Mouse (Mus musculus) forebrain, embryonic 11.5 days (tissue): ENCODE results near the gene Loxl4. TPM values are rescaled to one million over a fixed set of nuclear protein-coding genes. Genes with fewer than 3 reads are reported as not detected.

Experiments
- ATAC-seq: fragments of 200-750 bp; cut with Nextera tagmentation; replicated peaks from 2 replicates; pipeline ENCODE4 v1.8.0; 2017; ENCODE audit warnings: moderate TSS enrichment; ENCODE audit not compliant: low FRiP score
- DNase-seq: peaks from one replicate; pipeline ENCODE4 v3.0.0-alpha.2; 2017; ENCODE audit warnings: low spot score
- H3K27ac ChIP-seq: fragments of 300-500 bp; sonication (generic); 2 replicates; pipeline ENCODE4 v1.5.1; 2014; ENCODE audit warnings: low read depth, low read length
- H3K27me3 ChIP-seq: fragments of 300-500 bp; sonication (generic); 2 replicates; pipeline ENCODE4 v1.6.1; 2014; ENCODE audit warnings: mild to moderate bottlenecking, low read length, mixed read lengths; ENCODE audit not compliant: control insufficient read depth, insufficient read depth
- H3K36me3 ChIP-seq: fragments of 300-500 bp; sonication (generic); 2 replicates; pipeline ENCODE4 v1.6.1; 2014; ENCODE audit warnings: mild to moderate bottlenecking, low read length, moderate library complexity, mixed read lengths; ENCODE audit not compliant: control insufficient read depth, insufficient read depth
- H3K4me1 ChIP-seq: fragments of 300-500 bp; sonication (generic); replicated peaks from 2 replicates; pipeline ENCODE4 v1.6.1; 2014; ENCODE audit warnings: low read length, mixed read lengths; ENCODE audit not compliant: control insufficient read depth, insufficient read depth
- H3K4me2 ChIP-seq: fragments of 300-500 bp; sonication (generic); 2 replicates; pipeline ENCODE4 v1.6.1; 2014; ENCODE audit warnings: low read depth, mild to moderate bottlenecking, low read length, moderate library complexity, mixed read lengths; ENCODE audit not compliant: severe bottlenecking
- H3K4me3 ChIP-seq: fragments of 300-500 bp; sonication (generic); 2 replicates; pipeline ENCODE4 v1.5.1; 2014; ENCODE audit warnings: low read depth, low read length
- H3K9ac ChIP-seq: fragments of 300-500 bp; sonication (generic); 2 replicates; pipeline ENCODE4 v1.6.1; 2014; ENCODE audit warnings: low read length
- H3K9me3 ChIP-seq: fragments of 300-500 bp; sonication (generic); 2 replicates; pipeline ENCODE4 v1.6.1; 2016; ENCODE audit warnings: low read length, mixed read lengths; ENCODE audit not compliant: control insufficient read depth
- WGBS: fragments of 180-500 bp; shearing (Covaris S2); extraction: QIAGEN DNeasy Blood & Tissue Kit; methylation state at CpG from one replicate; pipeline ENCODE4 v1.1.7; 2014; 5-methylcytosine and 5-hydroxymethylcytosine counted together
- polyA plus RNA-seq: library from polyadenylated mRNA; unstranded; fragments of >200 nt; fragmentation: Nextera tagmentation; extraction: Ambion mirVana; gene quantifications from 2 replicates; pipeline ENCODE4 v1.2.1, GENCODE M21; 2014

Gene Loxl4
- polyA plus RNA-seq, 1 experiment from 2014 or later: 0.20 TPM

GRCm38 (mm10) chr19:42567020-42567419, 45.6 kb downstream of the Loxl4 start:
- H3K4me1 ChIP-seq: no peaks in the 10 kb centered on the region

GRCm38 (mm10) chr19:42566283-42567019, 46.2 kb downstream of the Loxl4 start:
- H3K4me2 ChIP-seq: no peak overlapping the region
- DNase-seq: no peak

More at GRCm38 (mm10) chr19:42567020-42567419, 45.6 kb downstream of the Loxl4 start:
- DNase-seq (no peak), ATAC-seq (no peak)
- no peaks in the 10 kb centered on the region for H3K9me3 ChIP-seq
- H3K27me3 ChIP-seq: no peaks in the 10 kb centered on the region
- no peaks in the 10 kb centered on the region for H3K36me3 ChIP-seq
- H3K27ac ChIP-seq: no peak overlapping the region
- no peak overlapping the region for H3K4me2 ChIP-seq
- H3K9ac ChIP-seq: no peak overlapping the region
- no peak overlapping the region for H3K4me3 ChIP-seq

GRCm38 (mm10) chr19:42563726-42564270, 48.8 kb downstream of the Loxl4 start:
- Histone ChIP-seq H3K4me3 (no peak overlapping the region), H3K27ac (no peak overlapping the region), H3K36me3 (no peaks in the 10 kb centered on the region), H3K4me1 (no peaks in the 10 kb centered on the region), H3K9me3 (no peaks in the 10 kb centered on the region), H3K4me2 (no peak overlapping the region), H3K9ac (no peak overlapping the region), H3K27me3 (no peaks in the 10 kb centered on the region)
- DNase-seq (no peak), ATAC-seq (no peak)
- 86% methylated on average over 3 of the region's 3 CpGs for WGBS

More at GRCm38 (mm10) chr19:42566283-42567019, 46.2 kb downstream of the Loxl4 start:
- H3K4me3 ChIP-seq: no peak overlapping the region
- no peak overlapping the region for H3K9ac ChIP-seq
- 97% methylated on average over 4 of the region's 4 CpGs for WGBS
- H3K27me3 ChIP-seq: no peaks in the 10 kb centered on the region
- ATAC-seq: no peak
- H3K27ac ChIP-seq: no peak overlapping the region
- H3K9me3 ChIP-seq: no peaks in the 10 kb centered on the region
- H3K4me1 ChIP-seq: no peaks in the 10 kb centered on the region
- no peaks in the 10 kb centered on the region for H3K36me3 ChIP-seq

- 96% methylated on average over 3 of the region's 3 CpGs for WGBS
- no peaks in the 10 kb centered on the region for H3K4me1 ChIP-seq
- no peaks in the 10 kb centered on the region for H3K36me3 ChIP-seq
- no peak overlapping the region for H3K4me2 ChIP-seq
- no peak overlapping the region for H3K4me3 ChIP-seq
- no peak overlapping the region for H3K9ac ChIP-seq
- ATAC-seq (no peak), DNase-seq (no peak)
- no peaks in the 10 kb centered on the region for H3K27me3 ChIP-seq
- H3K27ac ChIP-seq: no peak overlapping the region
- no peaks in the 10 kb centered on the region for H3K9me3 ChIP-seq
Observed at GRCm38 (mm10) chr19:42562981-42563380, 49.6 kb downstream of the Loxl4 start.

- ATAC-seq (no peak), DNase-seq (no peak)
- H3K9ac ChIP-seq: no peak overlapping the region
- H3K4me3 ChIP-seq: no peak overlapping the region
- no peak overlapping the region for H3K27ac ChIP-seq
- no peaks in the 10 kb centered on the region for H3K36me3 ChIP-seq
- H3K27me3 ChIP-seq: no peaks in the 10 kb centered on the region
- WGBS: 94% methylated on average over 1 of the region's 1 CpGs
- H3K9me3 ChIP-seq: no peaks in the 10 kb centered on the region
- H3K4me2 ChIP-seq: no peak overlapping the region
- H3K4me1 ChIP-seq: no peaks in the 10 kb centered on the region
Observed at GRCm38 (mm10) chr19:42561991-42562390, 50.6 kb downstream of the Loxl4 start.

GRCm38 (mm10) chr19:42558701-42559100, 53.9 kb downstream of the Loxl4 start:
- ATAC-seq (no peak), DNase-seq (no peak)
- Histone ChIP-seq H3K27ac (no peak overlapping the region), H3K9ac (no peak overlapping the region), H3K4me3 (no peak overlapping the region), H3K9me3 (no peaks in the 10 kb centered on the region), H3K4me1 (no peaks in the 10 kb centered on the region), H3K27me3 (no peaks in the 10 kb centered on the region), H3K36me3 (no peaks in the 10 kb centered on the region), H3K4me2 (no peak overlapping the region)
- WGBS: 87% methylated on average over 3 of the region's 3 CpGs

Other genes with a start within 250 kb of the Loxl4 start
- gene Crtac1, start 181.0 kb downstream of the Loxl4 start, polyA plus RNA-seq: 3.2 and 4.0 TPM in 2 replicates
- 23.2 and 25.7 TPM in 2 replicates for gene R3hcc1l, start 94.1 kb downstream of the Loxl4 start, polyA plus RNA-seq
- gene Pyroxd2, start 140.0 kb upstream of the Loxl4 start, polyA plus RNA-seq: 0.52 and 0.53 TPM in 2 replicates
- 17.2 TPM in 2 replicates for gene Hps1, start 167.2 kb upstream of the Loxl4 start, polyA plus RNA-seq